Mouse (Mus musculus): ENCODE measurements around the gene Olfr530. TPM values are rescaled to one million over a fixed set of nuclear protein-coding genes. Genes with fewer than 3 reads are reported as not detected.

Olfr530 gene
- polyA plus RNA-seq (2012; ENCODE audit: low replicate concordance), result not detected in 2 replicates

DNA sequence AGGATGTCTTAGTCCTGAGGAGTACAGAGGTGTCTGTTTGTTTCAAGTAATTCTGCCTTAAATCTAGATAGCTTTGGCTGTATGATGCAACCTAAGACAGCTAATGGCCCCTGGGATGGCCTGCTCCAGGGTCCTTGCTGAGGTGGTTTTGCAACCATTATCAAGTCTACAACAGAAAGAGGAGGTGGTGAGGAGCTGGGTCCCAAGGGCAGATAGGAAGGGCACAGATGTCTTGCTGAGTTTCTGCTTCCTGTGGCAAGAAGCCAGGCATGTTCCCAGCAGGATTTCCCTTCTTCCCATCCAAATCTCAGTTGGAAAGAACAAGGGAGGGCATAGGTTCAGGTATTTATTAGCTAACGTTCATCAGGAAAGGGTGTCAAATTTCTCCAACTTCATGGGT lies at the start of gene Olfr530:
Olfr530 (minus strand) TSS at position 101 of the 400 bp plus-strand sequence.

DNA sequence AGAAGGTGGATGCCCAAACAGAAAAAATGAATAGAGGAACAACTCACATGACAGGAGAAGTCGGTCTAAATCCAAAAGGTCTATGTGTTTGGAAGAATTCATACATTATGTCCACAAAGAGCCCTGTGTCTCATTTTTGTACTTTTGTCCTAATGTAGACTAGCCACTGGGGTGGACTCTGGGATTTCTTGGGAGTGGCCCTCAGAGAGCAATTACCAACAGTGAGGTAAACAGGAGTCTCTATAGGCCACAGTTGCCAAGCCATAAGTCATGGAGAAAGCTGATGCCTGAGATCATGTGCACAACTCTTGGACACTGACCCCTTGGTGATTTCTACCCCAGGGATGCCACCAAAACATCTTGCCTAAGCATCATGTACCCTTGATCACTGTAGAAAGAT lies 45.4 kb upstream of the Olfr530 start, which contains the start of gene Olfr532:
Olfr532 (minus strand) TSS at position 101 of the 400 bp plus-strand sequence.

DNA sequence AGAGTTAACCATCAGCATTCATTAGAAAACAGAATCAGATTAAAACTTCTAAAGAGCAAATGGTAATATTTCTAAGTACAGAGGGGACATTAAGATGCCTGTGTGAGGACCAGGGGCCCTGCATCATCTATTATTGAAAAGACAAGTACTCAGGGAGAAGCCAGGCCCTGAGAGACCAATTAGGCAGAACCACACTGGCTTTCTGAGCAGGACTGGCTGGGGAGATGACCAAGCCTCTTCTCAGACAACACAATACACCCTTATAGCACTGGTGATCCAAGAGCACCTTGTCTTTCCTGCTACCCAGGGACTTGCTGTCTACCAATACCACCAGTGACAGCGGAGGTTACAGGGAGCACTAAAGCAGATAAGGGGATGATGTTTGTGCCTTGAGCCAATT lies 26.7 kb upstream of the Olfr530 start, which contains the start of gene Olfr531:
Olfr531 (minus strand) TSS at position 101 of the 400 bp plus-strand sequence.

DNA sequence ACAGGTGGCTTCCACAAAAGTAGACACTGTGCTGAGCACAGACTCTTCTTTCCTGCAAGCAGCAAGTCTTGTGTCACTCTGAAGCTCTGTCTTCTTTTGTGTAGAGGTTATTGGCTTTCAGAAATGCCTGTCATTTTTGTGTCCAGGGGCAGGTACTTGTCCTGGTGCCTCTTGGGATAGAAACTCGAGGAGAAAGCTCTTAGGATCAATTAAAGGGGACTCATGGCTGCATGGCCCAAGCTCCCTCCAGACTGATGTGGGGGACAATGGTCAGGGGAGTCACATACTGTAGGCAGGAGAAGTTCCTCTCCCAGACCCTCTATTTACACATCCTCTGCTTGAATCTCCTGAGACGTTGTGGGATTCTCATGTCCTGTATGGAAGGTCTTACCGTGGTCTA lies 14.6 kb downstream of the Olfr530 start, which contains the start of gene Olfr60:
Olfr60 (minus strand) TSS at position 101 of the 400 bp plus-strand sequence.

DNA sequence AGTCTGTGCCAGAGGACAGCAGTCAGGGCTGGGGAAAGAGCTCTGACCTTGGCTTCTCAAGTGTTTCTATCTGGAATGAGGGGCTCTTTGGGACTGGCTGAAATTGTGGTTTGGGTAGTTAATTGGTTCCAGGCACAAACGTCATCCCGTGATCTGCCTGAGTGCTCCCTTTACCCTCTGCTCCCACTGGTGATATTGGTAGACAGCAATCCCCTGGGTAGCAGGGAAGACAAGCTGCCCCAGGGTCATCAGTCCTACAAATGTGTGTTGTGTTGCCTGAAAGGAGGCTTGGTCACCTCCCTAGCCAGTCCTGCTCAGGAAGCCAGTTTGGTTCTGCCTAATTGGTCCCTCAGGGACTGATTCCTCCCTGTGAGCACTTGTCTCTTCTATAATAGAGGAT lies 42.4 kb downstream of the Olfr530 start, which contains the start of gene Olfr527:
Olfr527 (plus strand) TSS at position 301 of the 400 bp plus-strand sequence.

Other genes with a start within 250 kb of the Olfr530 start
- 5.5 and 5.9 TPM in 2 replicates for gene Mtg1, start 238.8 kb downstream of the Olfr530 start, polyA plus RNA-seq (2012; ENCODE audit: low replicate concordance)
- not detected in 2 replicates for gene Sprn, start 221.5 kb downstream of the Olfr530 start, polyA plus RNA-seq (2012; ENCODE audit: low replicate concordance)
- gene Olfr522, start 211.6 kb downstream of the Olfr530 start, polyA plus RNA-seq (2012; ENCODE audit: low replicate concordance), result not detected in 2 replicates
- gene Olfr523, start 203.1 kb downstream of the Olfr530 start, polyA plus RNA-seq (2012; ENCODE audit: low replicate concordance), result not detected in 2 replicates
- gene Olfr524, start 170.4 kb downstream of the Olfr530 start, polyA plus RNA-seq (2012; ENCODE audit: low replicate concordance), result not detected in 2 replicates
- gene Cd163l1, start 158.1 kb downstream of the Olfr530 start, polyA plus RNA-seq (2012; ENCODE audit: low replicate concordance), result 0.07 TPM in 1 of 2 replicates, not detected in the other
- gene 5830411N06Rik, start 129.0 kb downstream of the Olfr530 start, polyA plus RNA-seq (2012; ENCODE audit: low replicate concordance), result 0.05 and 0.08 TPM in 2 replicates
- not detected in 2 replicates for gene Olfr525, start 55.5 kb downstream of the Olfr530 start, polyA plus RNA-seq (2012; ENCODE audit: low replicate concordance)
- gene Olfr527, start 42.3 kb downstream of the Olfr530 start, polyA plus RNA-seq (2012; ENCODE audit: low replicate concordance), result not detected in 2 replicates
- 0.06 TPM in 1 of 2 replicates, not detected in the other for gene Olfr60, start 14.7 kb downstream of the Olfr530 start, polyA plus RNA-seq (2012; ENCODE audit: low replicate concordance)
- gene Olfr531, start 26.6 kb upstream of the Olfr530 start, polyA plus RNA-seq (2012; ENCODE audit: low replicate concordance), result not detected in 2 replicates
- not detected in 2 replicates for gene Olfr532, start 45.3 kb upstream of the Olfr530 start, polyA plus RNA-seq (2012; ENCODE audit: low replicate concordance)
- gene Olfr533, start 87.0 kb upstream of the Olfr530 start, polyA plus RNA-seq (2012; ENCODE audit: low replicate concordance), result not detected in 2 replicates
- gene Olfr535, start 107.9 kb upstream of the Olfr530 start, polyA plus RNA-seq (2012; ENCODE audit: low replicate concordance), result not detected in 2 replicates
- not detected in 2 replicates for gene Olfr536, start 131.1 kb upstream of the Olfr530 start, polyA plus RNA-seq (2012; ENCODE audit: low replicate concordance)
- gene Olfr538, start 191.6 kb upstream of the Olfr530 start, polyA plus RNA-seq (2012; ENCODE audit: low replicate concordance), result not detected in 2 replicates
- not detected in 2 replicates for gene Olfr46, start 224.9 kb upstream of the Olfr530 start, polyA plus RNA-seq (2012; ENCODE audit: low replicate concordance)